Mouse (Mus musculus) ES-E14 (cell line): ENCODE measurements around the gene Htr2a. TPM values are rescaled to one million over a fixed set of nuclear protein-coding genes. Genes with fewer than 3 reads are reported as not detected.
A peak's percentile ranks its signal among the peaks of the same experiment; 100 is the strongest.

ENCODE experiments used
- DNase-seq: peaks from one replicate; pipeline ENCODE4 v3.0.0-alpha.2; 2013; ENCODE audit warnings: low read depth, low spot score
- H3K27ac ChIP-seq: 2 replicates; pipeline ENCODE4 v1.5.1; 2012; ENCODE audit warnings: low read depth, mild to moderate bottlenecking, low read length, moderate library complexity, mixed read lengths; ENCODE audit not compliant: poor library complexity, insufficient read depth, severe bottlenecking
- H3K36me3 ChIP-seq: 2 replicates; pipeline ENCODE4 v1.6.1; 2012; ENCODE audit warnings: mild to moderate bottlenecking, low read length, moderate library complexity, mixed read lengths; ENCODE audit not compliant: control insufficient read depth, poor library complexity, insufficient read depth, severe bottlenecking
- H3K4me1 ChIP-seq, 2 experiments: fragments of 150-350 bp in 1 of 2; sonication (generic) in 1 of 2; 2 replicates each; pipeline ENCODE4 v1.6.1; 2012; ENCODE audit warnings: low read length in 2 of 2, mild to moderate bottlenecking in 1 of 2, mixed read lengths in 1 of 2; ENCODE audit not compliant: control insufficient read depth in 2 of 2, insufficient read depth in 2 of 2, poor library complexity in 1 of 2
- H3K4me3 ChIP-seq, 2 experiments: fragments of 150-350 bp in 1 of 2; sonication (generic) in 1 of 2; 2 replicates each; pipeline ENCODE4 v1.5.1; 2012; ENCODE audit warnings: low read length in 2 of 2, low read depth in 1 of 2, mild to moderate bottlenecking in 1 of 2, mixed read lengths in 1 of 2; ENCODE audit not compliant: insufficient read depth in 1 of 2, poor library complexity in 1 of 2, severe bottlenecking in 1 of 2
- H3K9ac ChIP-seq: 2 replicates; pipeline ENCODE4 v1.6.1; 2012; ENCODE audit warnings: low read depth, mild to moderate bottlenecking, low read length, mixed read lengths; ENCODE audit not compliant: poor library complexity, insufficient read depth, severe bottlenecking
- H3K9me3 ChIP-seq: fragments of 150-350 bp; sonication (generic); 2 replicates; pipeline ENCODE4 v1.6.1; 2012; ENCODE audit warnings: low read depth, mild to moderate bottlenecking, low read length; ENCODE audit not compliant: control insufficient read depth, insufficient read depth
- CHD2 ChIP-seq: IDR thresholded peaks from 2 replicates; pipeline ENCODE4 v1.6.1; 2014; ENCODE audit warnings: mild to moderate bottlenecking, low read depth, low read length, inconsistent platforms
- HCFC1 ChIP-seq: IDR thresholded peaks from 2 replicates; pipeline ENCODE4 v1.6.1; 2012; ENCODE audit warnings: low read length, inconsistent platforms, borderline replicate concordance; ENCODE audit not compliant: insufficient read depth
- MAFK ChIP-seq: IDR thresholded peaks from 2 replicates; pipeline ENCODE4 v1.6.1; 2014; ENCODE audit warnings: mild to moderate bottlenecking, low read depth, low read length, inconsistent platforms; ENCODE audit not compliant: insufficient read depth
- ZC3H11A ChIP-seq: IDR thresholded peaks from 2 replicates; pipeline ENCODE4 v1.6.1; 2012; ENCODE audit warnings: low read depth, mild to moderate bottlenecking, inconsistent platforms, low read length, borderline replicate concordance
- ZNF384 ChIP-seq: IDR thresholded peaks from 2 replicates; pipeline ENCODE4 v1.6.1; 2012; ENCODE audit warnings: low read depth, low read length, inconsistent platforms
- in situ Hi-C, 2 experiments: fragments of 600-800 bp; cut with MboI; formaldehyde crosslinking; loops; one replicate each; pipeline ENCODE4 v1.15.1; 2025; ENCODE audit warnings: low sequenced_read_pairs in 2 of 2, inconsistent platforms in 1 of 2; ENCODE audit not compliant: unreplicated experiment in 2 of 2
- total RNA-seq: library from RNA; depleted of rRNA; stranded (reverse); fragments of 300-350 nt; gene quantifications from 2 replicates; pipeline ENCODE4 v1.2.3, GENCODE M21; 2012; rRNA removed

The Htr2a gene
- total RNA-seq, result 0.18 TPM in 1 of 2 replicates, not detected in the other

GRCm38 (mm10) chr14:74640819-74641381 lies at the start of gene Htr2a:
Gene Htr2a, plus strand, starts transcription at chr14:74640840.
- Histone ChIP-seq H3K9me3 (no peaks in the 10 kb centered on the region), H3K27ac (no peak within 1 kb of the TSS), H3K4me1 (no peaks in the 10 kb centered on the region), H3K36me3 (no peaks in the 10 kb centered on the region), H3K9ac (no peak within 1 kb of the TSS), H3K4me3 (no peak within 1 kb of the TSS)
- in situ Hi-C loops, result no loop called here
- no peak for DNase-seq
- TF ChIP-seq HCFC1 (no peak), CHD2 (no peak), ZC3H11A (no peak), ZNF384 (no peak), MAFK (no peak)

- H3K36me3 ChIP-seq, result no peaks in the 10 kb centered on the region
- in situ Hi-C loops, result no loop called here
- no peak for DNase-seq
These were observed 39.1 kb upstream of the Htr2a start for GRCm38 (mm10) chr14:74601333-74602087.

DNA sequence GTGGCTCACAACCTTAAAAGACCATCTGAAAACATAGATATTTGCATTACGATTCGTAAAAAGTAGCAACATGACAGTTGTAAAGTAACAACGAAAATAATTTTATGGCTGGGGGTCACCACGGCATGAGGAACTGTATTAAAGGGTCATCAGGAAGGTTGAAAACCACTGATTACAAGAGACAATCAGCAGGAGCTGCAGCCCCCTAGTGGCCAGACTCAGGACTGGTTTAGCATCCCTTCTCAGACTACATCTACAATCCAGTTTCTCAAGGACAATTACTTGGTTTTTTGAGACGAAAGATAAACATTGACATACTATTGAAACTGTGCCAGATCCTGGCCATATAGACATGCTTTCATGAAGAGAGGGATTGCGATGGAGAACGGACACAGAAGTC lies 38.1 kb upstream of the Htr2a start:
- H3K9ac ChIP-seq, result no peak overlapping the region
- TF ChIP-seq ZNF384, result no peak
- no peak for TF ChIP-seq MAFK
- no peak for TF ChIP-seq HCFC1
- no peak for TF ChIP-seq CHD2
- TF ChIP-seq ZC3H11A, result no peak
- H3K9me3 ChIP-seq, result no peaks in the 10 kb centered on the region
- DNase-seq, result peak; percentile 22
- H3K4me1 ChIP-seq, result no peaks in the 10 kb centered on the region
- in situ Hi-C loops, result no loop called here
- H3K27ac ChIP-seq, result no peak overlapping the region
- H3K4me3 ChIP-seq, result no peak overlapping the region
- no peaks in the 10 kb centered on the region for H3K36me3 ChIP-seq

More at GRCm38 (mm10) chr14:74601333-74602087, 39.1 kb upstream of the Htr2a start:
- Histone ChIP-seq H3K9me3 (no peaks in the 10 kb centered on the region), H3K4me1 (no peaks in the 10 kb centered on the region), H3K9ac (no peak overlapping the region), H3K27ac (no peak overlapping the region), H3K4me3 (no peak overlapping the region)
- no peak for TF ChIP-seq MAFK

DNA sequence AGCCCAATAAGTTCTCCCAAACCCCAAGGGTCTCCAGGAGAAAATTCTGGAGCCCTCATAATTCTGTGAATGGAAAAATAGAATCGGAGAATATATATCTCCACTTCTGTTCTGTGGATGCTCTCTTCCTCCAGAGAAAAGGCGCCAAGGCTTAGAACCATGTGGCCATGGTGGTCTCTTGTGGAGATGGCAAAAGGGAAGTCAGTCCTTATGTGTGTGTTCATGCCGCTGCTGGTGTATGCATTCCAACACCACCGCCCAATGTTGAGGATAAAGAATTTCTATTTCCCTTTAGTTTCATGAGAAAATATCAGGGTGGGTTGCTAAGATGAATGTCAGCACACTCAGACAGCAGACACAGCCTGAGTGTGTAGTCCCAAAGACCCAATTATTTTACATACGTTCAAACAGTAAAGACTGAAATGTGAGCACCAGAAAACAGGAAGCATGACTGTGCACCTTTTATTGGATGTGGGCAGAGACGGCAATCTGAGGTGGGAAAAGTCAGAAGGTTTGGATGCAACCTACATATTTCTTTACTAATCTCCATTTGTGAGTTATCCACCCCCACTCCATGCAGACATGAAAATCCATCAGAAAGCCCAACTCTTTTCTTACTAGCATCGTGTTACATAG lies 37.4 kb upstream of the Htr2a start:
- in situ Hi-C loops, result no loop called here
- Histone ChIP-seq H3K27ac (no peak overlapping the region), H3K4me3 (no peak overlapping the region), H3K9ac (no peak overlapping the region), H3K36me3 (no peaks in the 10 kb centered on the region), H3K4me1 (no peaks in the 10 kb centered on the region), H3K9me3 (no peaks in the 10 kb centered on the region)
- no peak for TF ChIP-seq ZC3H11A
- no peak for TF ChIP-seq CHD2
- TF ChIP-seq MAFK, result no peak
- TF ChIP-seq ZNF384, result no peak
- TF ChIP-seq HCFC1, result no peak
- DNase-seq, result no peak
